Mouse (Mus musculus) neutrophil, adult 5-6 weeks (primary cell): ENCODE results near the gene Cadm4. TPM values are rescaled to one million over a fixed set of nuclear protein-coding genes. Genes with fewer than 3 reads are reported as not detected.

Experiments
- ATAC-seq: fragments of 151-379, 151-347 bp; 2 replicates; pipeline ENCODE4 v1.8.0; 2017; ENCODE audit warnings: mild to moderate bottlenecking, moderate TSS enrichment; ENCODE audit not compliant: insufficient number of reproducible peaks, poor library complexity, low FRiP score, severe bottlenecking; ENCODE audit errors: extremely low read depth
- total RNA-seq: library from RNA; stranded (forward); fragments of 200-1000 nt; gene quantifications from 2 replicates; pipeline ENCODE4 v1.2.3, GENCODE M21; 2017

Cadm4 gene
- total RNA-seq, 1 experiment from 2014 or later: not detected

DNA sequence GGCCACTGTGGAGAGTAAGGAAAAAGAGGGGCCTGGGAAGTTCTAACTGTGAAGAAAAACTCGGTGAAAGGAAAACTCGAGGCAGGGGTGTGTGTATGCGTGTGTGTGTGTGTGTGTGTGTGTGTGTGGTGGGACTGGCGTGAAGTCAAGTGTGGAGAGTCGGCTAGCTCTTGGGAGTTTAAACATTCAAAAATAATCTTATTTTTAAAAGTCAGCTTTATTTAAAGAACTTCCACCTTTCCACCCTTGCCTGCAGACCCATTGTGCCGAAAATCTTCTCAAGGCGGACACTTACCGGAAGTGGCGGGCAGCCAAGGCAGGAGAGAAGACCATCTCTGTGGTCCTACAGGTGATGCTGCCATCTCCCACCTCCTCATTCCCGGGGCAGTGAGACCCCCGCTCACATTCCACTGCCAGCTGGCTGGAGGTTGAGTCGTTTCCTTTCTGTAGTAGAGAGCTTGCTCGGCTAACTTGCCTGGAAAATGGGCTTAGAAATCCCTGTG is 65.8 kb downstream of the Cadm4 start:
- no peak for ATAC-seq

DNA sequence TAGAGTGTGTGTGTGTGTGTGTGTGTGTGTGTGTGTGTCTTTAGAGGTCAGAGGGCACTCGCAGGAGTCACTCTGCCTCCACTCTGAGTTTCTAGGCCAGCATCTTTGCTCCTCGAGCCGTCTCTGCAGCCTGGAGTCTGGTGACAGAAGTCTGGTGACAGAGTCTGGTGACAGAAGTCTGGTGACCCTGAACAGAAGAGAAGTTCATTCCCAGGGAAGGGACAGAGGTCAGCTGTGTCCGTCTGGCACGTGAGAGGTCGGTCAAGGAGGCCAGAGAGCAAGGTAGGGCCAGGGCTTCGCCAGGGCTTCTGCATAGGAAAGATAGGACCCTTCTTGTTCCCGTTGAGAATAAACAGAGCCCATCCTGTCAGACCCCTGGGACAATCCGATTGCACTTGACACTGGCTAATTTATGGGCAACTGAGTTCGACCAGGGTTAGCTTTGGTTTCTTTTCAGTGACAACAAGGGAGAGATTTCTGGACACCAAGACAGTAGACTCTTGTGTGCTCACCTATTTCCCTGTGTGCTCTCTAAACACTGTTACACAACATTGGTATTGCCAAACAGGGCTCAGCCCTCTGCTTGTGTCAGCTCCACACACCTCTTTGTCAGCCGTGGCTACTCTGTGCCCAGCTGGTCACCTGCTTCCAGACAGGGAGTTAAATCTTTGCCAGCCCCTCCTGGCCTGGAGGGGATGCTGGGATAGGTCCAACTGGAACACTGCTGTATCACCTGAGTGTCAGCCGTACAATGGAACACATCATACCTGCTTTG is 70.3 kb downstream of the Cadm4 start:
- ATAC-seq: 0 out of 2 replicates have a peak, but pooled peaks have one; percentile 30

Other genes with a start within 250 kb of the Cadm4 start
- gene Zfp109, start 244.5 kb upstream of the Cadm4 start, total RNA-seq: 0.61 and 1.2 TPM in 2 replicates
- gene Zfp108, start 227.2 kb upstream of the Cadm4 start, total RNA-seq: 0.47 and 0.49 TPM in 2 replicates
- gene Zfp93, start 211.6 kb upstream of the Cadm4 start, total RNA-seq: 0.37 and 0.47 TPM in 2 replicates
- gene Zfp61, start 180.8 kb upstream of the Cadm4 start, total RNA-seq: 8.3 and 10.1 TPM in 2 replicates
- 8.7 and 14.6 TPM in 2 replicates for gene Zfp94, start 165.4 kb upstream of the Cadm4 start, total RNA-seq
- gene Tescl, start 148.1 kb upstream of the Cadm4 start, total RNA-seq: not detected in 2 replicates
- gene Lypd5, start 132.8 kb upstream of the Cadm4 start, total RNA-seq: not detected in 2 replicates
- gene Kcnn4, start 111.8 kb upstream of the Cadm4 start, total RNA-seq: 13.6 and 14.8 TPM in 2 replicates
- 30.7 and 33.6 TPM in 2 replicates for gene Smg9, start 82.4 kb upstream of the Cadm4 start, total RNA-seq
- gene Irgc1, start 29.7 kb upstream of the Cadm4 start, total RNA-seq: 3.1 and 4.4 TPM in 2 replicates
- 209 and 221 TPM in 2 replicates for gene Plaur, start 19.5 kb upstream of the Cadm4 start, total RNA-seq
- gene Zfp428, start 25.0 kb downstream of the Cadm4 start, total RNA-seq: 0.49 TPM in 1 of 2 replicates, not detected in the other
- not detected in 2 replicates for gene AC161166.1, start 30.4 kb downstream of the Cadm4 start, total RNA-seq
- gene Irgq, start 48.7 kb downstream of the Cadm4 start, total RNA-seq: 12.4 and 14.0 TPM in 2 replicates
- not detected in 2 replicates for gene Pinlyp, start 64.1 kb downstream of the Cadm4 start, total RNA-seq
- 38.4 and 56.0 TPM in 2 replicates for gene Xrcc1, start 64.3 kb downstream of the Cadm4 start, total RNA-seq
- gene Ethe1, start 105.5 kb downstream of the Cadm4 start, total RNA-seq: 5.8 and 6.1 TPM in 2 replicates
- not detected in 2 replicates for gene Zfp575, start 105.6 kb downstream of the Cadm4 start, total RNA-seq
- 13.7 and 13.9 TPM in 2 replicates for gene Phldb3, start 128.7 kb downstream of the Cadm4 start, total RNA-seq
- gene Lypd3, start 154.5 kb downstream of the Cadm4 start, total RNA-seq: not detected in 2 replicates
- not detected in 2 replicates for gene Tex101, start 194.7 kb downstream of the Cadm4 start, total RNA-seq
- gene BC049730, start 227.2 kb downstream of the Cadm4 start, total RNA-seq: not detected in 2 replicates
- gene Gm4763, start 244.9 kb downstream of the Cadm4 start, total RNA-seq: not detected in 2 replicates